Mouse (Mus musculus) liver, embryonic 13.5 days (tissue): Measurements from ENCODE around the gene Acot13. TPM values are rescaled to one million over a fixed set of nuclear protein-coding genes. Genes with fewer than 3 reads are reported as not detected.
"Not testable (repeated sequence)": the region's sequence is repeated elsewhere in the genome, so short reads cannot be mapped to it uniquely, and the experiment has no call there.

Experiments
- ATAC-seq: fragments of 200-750 bp; cut with Nextera tagmentation; 2 replicates; pipeline ENCODE4 v1.8.0; 2017; ENCODE audit warnings: low read depth, mild to moderate bottlenecking, moderate number of reproducible peaks, moderate library complexity
- DNase-seq: peaks from one replicate; pipeline ENCODE4 v3.0.0; 2022
- H3K27ac ChIP-seq: fragments of 300-500 bp; sonication (generic); 2 replicates; pipeline ENCODE4 v1.5.1; 2015; ENCODE audit warnings: moderate library complexity, mild to moderate bottlenecking, inconsistent platforms
- H3K27me3 ChIP-seq: fragments of 300-500 bp; sonication (generic); 2 replicates; pipeline ENCODE4 v1.6.1; 2015; ENCODE audit warnings: mild to moderate bottlenecking, inconsistent platforms
- H3K36me3 ChIP-seq: fragments of 300-500 bp; sonication (generic); 2 replicates; pipeline ENCODE4 v1.6.1; 2015; ENCODE audit warnings: mild to moderate bottlenecking, inconsistent platforms
- H3K4me1 ChIP-seq: fragments of 300-500 bp; sonication (generic); replicated peaks from 2 replicates; pipeline ENCODE4 v1.6.1; 2015; ENCODE audit warnings: inconsistent platforms
- H3K4me2 ChIP-seq: fragments of 300-500 bp; sonication (generic); 2 replicates; pipeline ENCODE4 v1.6.1; 2015; ENCODE audit warnings: inconsistent platforms, mild to moderate bottlenecking, moderate library complexity
- H3K4me3 ChIP-seq: fragments of 300-500 bp; sonication (generic); replicated peaks from 2 replicates; pipeline ENCODE4 v1.5.1; 2015; ENCODE audit warnings: mild to moderate bottlenecking, inconsistent platforms
- H3K9ac ChIP-seq: fragments of 300-500 bp; sonication (generic); 2 replicates; pipeline ENCODE4 v1.6.1; 2015; ENCODE audit warnings: mild to moderate bottlenecking, inconsistent platforms
- H3K9me3 ChIP-seq: fragments of 300-500 bp; sonication (generic); replicated peaks from 2 replicates; pipeline ENCODE4 v1.6.1; 2016; ENCODE audit warnings: inconsistent platforms
- WGBS: fragments of 180-500 bp; shearing (Covaris S2); methylation state at CpG from one replicate; pipeline ENCODE4 v1.1.7; 2015; ENCODE audit not compliant: insufficient replicate concordance; 5-methylcytosine and 5-hydroxymethylcytosine counted together
- polyA plus RNA-seq: library from polyadenylated mRNA; unstranded; fragments of >200 nt; fragmentation: Nextera tagmentation; extraction: Ambion mirVana; gene quantifications from 2 replicates; pipeline ENCODE4 v1.2.1, GENCODE M21; 2015

The Acot13 gene
- polyA plus RNA-seq, 1 experiment from 2014 or later: 68.0 TPM

DNA sequence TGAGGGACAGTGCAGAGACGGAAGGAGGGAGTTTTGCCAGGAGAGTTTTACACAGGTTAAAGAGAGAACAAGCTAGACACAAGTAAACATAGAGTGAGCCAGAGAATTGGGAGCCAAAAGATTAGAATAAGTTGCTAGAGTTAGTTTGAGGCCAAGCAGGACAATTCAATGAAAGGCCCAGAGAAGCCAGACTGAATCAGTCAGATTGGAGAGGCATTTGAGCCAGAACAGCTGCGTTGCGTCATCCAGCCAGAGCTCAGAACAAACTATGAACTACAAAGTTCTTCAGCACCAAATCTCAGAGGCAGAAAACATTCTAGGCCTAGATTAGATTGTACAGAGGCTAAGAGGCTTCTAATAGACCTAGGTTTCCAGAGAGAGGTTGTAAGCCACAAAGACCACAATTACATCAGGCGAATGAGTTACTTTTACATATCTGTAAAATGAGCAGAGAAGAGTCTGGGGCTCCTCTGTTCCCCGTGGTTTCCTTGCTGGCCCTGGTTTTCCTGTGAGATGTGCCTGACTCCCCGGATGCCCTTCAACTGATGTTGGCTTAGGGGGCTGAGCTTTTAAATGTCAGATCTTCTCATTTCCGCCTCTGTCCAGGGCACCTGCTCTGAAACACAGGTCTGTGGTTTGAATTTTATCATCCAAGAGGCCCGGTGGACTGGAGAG is 52.5 kb downstream of the Acot13 start:
- ATAC-seq (no peak), DNase-seq (no peak)
- Histone ChIP-seq H3K9ac (no peak overlapping the region), H3K9me3 (no peaks in the 10 kb centered on the region), H3K4me1 (no peaks in the 10 kb centered on the region), H3K36me3 (no peaks in the 10 kb centered on the region), H3K27ac (no peak overlapping the region), H3K4me2 (no peak overlapping the region), H3K27me3 (no peaks in the 10 kb centered on the region), H3K4me3 (no peak overlapping the region)
- WGBS: 50% methylated on average over 8 of the region's 8 CpGs

DNA sequence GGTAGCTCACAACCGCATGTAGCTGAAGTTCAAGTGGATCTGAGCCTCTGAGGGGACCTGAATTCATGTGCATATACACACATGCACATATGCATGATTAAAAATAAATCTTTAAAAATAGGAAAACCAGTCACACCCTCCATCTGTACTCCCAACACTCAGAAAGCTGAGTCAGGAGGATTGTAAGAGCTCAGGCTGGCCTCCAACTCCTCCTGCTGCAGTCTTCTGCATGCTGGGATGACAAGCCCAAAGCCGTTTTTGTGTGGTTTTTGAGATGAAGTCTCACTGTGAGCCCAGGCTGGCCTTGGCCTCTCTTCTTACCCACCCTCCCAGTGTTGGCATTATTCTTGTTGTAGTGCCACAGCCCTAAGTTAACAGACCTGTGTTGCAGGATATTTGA is 53.3 kb downstream of the Acot13 start:
- ATAC-seq: no peak
- WGBS: 73% methylated on average over 2 of the region's 2 CpGs

DNA sequence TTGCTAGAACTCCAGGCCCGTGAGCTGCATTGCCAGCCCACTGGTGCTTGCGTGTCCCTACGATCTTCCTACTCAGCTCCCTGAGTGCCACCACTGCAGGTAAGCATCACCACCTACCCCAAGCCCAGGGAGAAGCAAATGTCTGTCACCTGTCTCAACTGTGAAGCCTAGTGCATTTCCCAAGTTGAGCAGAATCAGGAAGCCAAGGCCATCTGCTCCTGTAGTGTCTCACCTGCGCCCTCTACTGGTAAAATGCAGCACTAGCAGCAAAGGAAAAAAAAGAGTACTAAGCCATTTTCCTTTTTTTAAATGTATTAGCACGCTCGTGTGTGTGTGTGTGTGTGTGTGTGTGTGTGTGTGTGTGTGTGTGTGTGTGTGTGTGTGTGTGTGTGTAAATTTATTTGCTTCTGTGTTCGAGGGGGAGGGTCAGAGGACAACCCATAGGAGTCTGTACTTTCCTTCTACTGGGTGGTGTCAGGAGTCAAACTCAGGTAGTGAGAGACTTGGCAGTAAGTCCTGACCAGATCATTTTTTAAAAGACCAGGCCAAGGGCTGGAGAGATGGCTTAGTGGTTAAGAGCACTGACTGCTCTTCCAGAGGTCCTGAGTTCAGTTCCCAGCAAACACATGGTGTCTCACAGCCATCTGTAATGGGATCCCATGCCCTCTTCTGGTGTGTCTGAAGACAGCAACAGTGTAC is 55.0 kb downstream of the Acot13 start:
- Histone ChIP-seq H3K9me3 (no peaks in the 10 kb centered on the region), H3K9ac (no peak overlapping the region), H3K4me1 (no peaks in the 10 kb centered on the region), H3K4me2 (no peak overlapping the region), H3K27me3 (no peaks in the 10 kb centered on the region), H3K36me3 (no peaks in the 10 kb centered on the region), H3K27ac (no peak overlapping the region), H3K4me3 (no peak overlapping the region)
- WGBS: 41% methylated on average over 7 of the region's 7 CpGs
- 0 out of 2 replicates have a peak, but pooled peaks have one; percentile 29 for ATAC-seq
- peak; percentile 34 for DNase-seq

More for the DNA sequence above, 53.3 kb downstream of the Acot13 start:
- Histone ChIP-seq H3K36me3 (no peaks in the 10 kb centered on the region), H3K9me3 (no peaks in the 10 kb centered on the region), H3K4me3 (no peak overlapping the region), H3K27ac (no peak overlapping the region), H3K27me3 (no peaks in the 10 kb centered on the region), H3K9ac (no peak overlapping the region), H3K4me2 (no peak overlapping the region), H3K4me1 (no peaks in the 10 kb centered on the region)
- no peak for DNase-seq

DNA sequence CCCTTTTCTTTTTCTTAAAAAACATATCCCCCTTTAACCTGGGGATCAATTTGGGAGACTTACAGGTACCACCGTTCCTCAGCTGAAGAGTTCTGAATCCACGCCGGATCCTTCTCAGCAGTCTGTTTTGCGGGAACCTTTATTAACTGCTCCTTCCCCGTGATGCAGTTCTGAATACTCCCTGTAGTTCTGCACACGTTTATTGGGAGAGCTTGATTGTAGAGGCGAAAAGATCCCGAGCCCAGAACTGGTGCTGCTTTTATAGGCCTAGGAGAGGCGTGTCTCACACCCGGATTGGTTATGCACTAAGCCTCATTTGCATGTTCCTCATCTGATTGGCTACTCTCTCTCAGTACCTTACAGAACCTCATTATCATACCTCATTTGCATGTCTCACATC is 59.9 kb downstream of the Acot13 start:
- H3K9me3 ChIP-seq, H3K4me2 ChIP-seq, H3K27me3 ChIP-seq, DNase-seq, H3K27ac ChIP-seq, H3K4me1 ChIP-seq, H3K9ac ChIP-seq, H3K36me3 ChIP-seq, ATAC-seq, H3K4me3 ChIP-seq: not testable (repeated sequence)
- 87% methylated on average over 10 of the region's 10 CpGs for WGBS

Other genes starting within 250 kb of the Acot13 start
- gene Ripor2, start 249.4 kb downstream of the Acot13 start, polyA plus RNA-seq: 3.9 and 4.9 TPM in 2 replicates
- gene Armh2, start 90.3 kb downstream of the Acot13 start, polyA plus RNA-seq: not detected in 2 replicates
- gene Gmnn, start 69.6 kb downstream of the Acot13 start, polyA plus RNA-seq: 154 and 171 TPM in 2 replicates
- 9.5 and 9.6 TPM in 2 replicates for gene BC005537, start 29.9 kb downstream of the Acot13 start, polyA plus RNA-seq
- 29.4 and 36.7 TPM in 2 replicates for gene Tdp2, start 139 bp upstream of the Acot13 start, polyA plus RNA-seq
- gene D130043K22Rik, start 13.6 kb upstream of the Acot13 start, polyA plus RNA-seq: 0.13 and 0.16 TPM in 2 replicates
- 2.5 and 3.0 TPM in 2 replicates for gene Aldh5a1, start 106.1 kb upstream of the Acot13 start, polyA plus RNA-seq
- 2.8 and 3.4 TPM in 2 replicates for gene Gpld1, start 111.6 kb upstream of the Acot13 start, polyA plus RNA-seq
- gene Mrs2, start 188.8 kb upstream of the Acot13 start, polyA plus RNA-seq: 7.9 and 14.3 TPM in 2 replicates
- 0.17 and 0.22 TPM in 2 replicates for gene Dcdc2a, start 224.5 kb upstream of the Acot13 start, polyA plus RNA-seq